Mouse (Mus musculus) left cerebral cortex, adult 2 months (tissue): ENCODE data around the gene Hspb8. TPM values are rescaled to one million over a fixed set of nuclear protein-coding genes. Genes with fewer than 3 reads are reported as not detected.
"Not testable (repeated sequence)": the region's sequence is repeated elsewhere in the genome, so short reads cannot be mapped to it uniquely, and the experiment has no call there.

ENCODE experiments used
- DNase-seq, 2 experiments: peaks; one replicate each; pipeline ENCODE4 v3.0.0; 2021 to 2022; ENCODE audit warnings: low spot score in 2 of 2, mixed read lengths in 1 of 2; ENCODE audit errors: extremely low spot score in 1 of 2
- H3K27ac ChIP-seq: fragments of 200-600 bp; 2 replicates; pipeline ENCODE4 v1.8.1; 2022
- H3K4me3 ChIP-seq: fragments of 200-600 bp; 2 replicates; pipeline ENCODE4 v1.8.1; 2022
- CTCF ChIP-seq: fragments of 200-600 bp; IDR thresholded peaks from 2 replicates; pipeline ENCODE4 v1.8.1; 2022; ENCODE audit warnings: antibody characterized with exemption, mild to moderate bottlenecking, moderate library complexity
- intact Hi-C: fragments of 180-260 bp; cut with DNase I; formaldehyde crosslinking; loops from one replicate; pipeline ENCODE4 v1.15.1; 2025
- total RNA-seq, 2 experiments: library from RNA; stranded (reverse); gene quantifications; 2 replicates each; pipeline ENCODE4 v1.2.3; 2021

The Hspb8 gene
- total RNA-seq, 2 experiments from 2014 or later, result 11.0 to 12.6 TPM

GRCm38 (mm10) chr5:116406507-116406906, 16.2 kb downstream of the Hspb8 start:
- intact Hi-C loops, result no loop called here
- H3K27ac ChIP-seq, result no peak overlapping the region
- no peak overlapping the region for H3K4me3 ChIP-seq
- no peak for DNase-seq
- no peak for TF ChIP-seq CTCF

- intact Hi-C loops, result no loop called here
- DNase-seq, result no peak
- Histone ChIP-seq H3K27ac (no peak overlapping the region), H3K4me3 (no peak overlapping the region)
- no peak for TF ChIP-seq CTCF
Observed at GRCm38 (mm10) chr5:116405934-116406333, 16.7 kb downstream of the Hspb8 start.

GRCm38 (mm10) chr5:116404063-116404462, 18.6 kb downstream of the Hspb8 start:
- H3K27ac ChIP-seq, result no peak overlapping the region
- TF ChIP-seq CTCF, result no peak
- no peak overlapping the region for H3K4me3 ChIP-seq
- no peak for DNase-seq
- intact Hi-C loops, result no loop called here

- no peak for DNase-seq
- Histone ChIP-seq H3K4me3 (no peak overlapping the region), H3K27ac (no peak overlapping the region)
- intact Hi-C loops, result no loop called here
- TF ChIP-seq CTCF, result no peak
Observed at GRCm38 (mm10) chr5:116400801-116401200, 21.9 kb downstream of the Hspb8 start.

- intact Hi-C loops, result no loop called here
- Histone ChIP-seq H3K4me3 (no peak overlapping the region), H3K27ac (no peak overlapping the region)
- DNase-seq, result no peak
- TF ChIP-seq CTCF, result no peak
Observed at GRCm38 (mm10) chr5:116400042-116400730, 22.5 kb downstream of the Hspb8 start.

GRCm38 (mm10) chr5:116396104-116396503, 26.6 kb downstream of the Hspb8 start:
- TF ChIP-seq CTCF, result no peak
- no peak overlapping the region for H3K4me3 ChIP-seq
- H3K27ac ChIP-seq, result no peak overlapping the region
- no peak for DNase-seq
- intact Hi-C loops, result no loop called here

GRCm38 (mm10) chr5:116392603-116393002, 30.1 kb downstream of the Hspb8 start:
- no peak for DNase-seq
- intact Hi-C loops, result no loop called here
- H3K4me3 ChIP-seq, result no peak overlapping the region
- no peak overlapping the region for H3K27ac ChIP-seq
- TF ChIP-seq CTCF, result no peak

- TF ChIP-seq CTCF, result no peak
- Histone ChIP-seq H3K4me3 (no peak overlapping the region), H3K27ac (no peak overlapping the region)
- peak in 1 of 2 experiments; percentile 21 for DNase-seq
- intact Hi-C loops, result loop anchor here (5.0 to 10.0 kb wide), 3 partner anchors 57 to 205 kb away; partner anchors contain the start of gene Srrm4
Observed at GRCm38 (mm10) chr5:116389856-116390542, 32.7 kb downstream of the Hspb8 start.

- no peak for DNase-seq
- Histone ChIP-seq H3K27ac (no peak overlapping the region), H3K4me3 (no peak overlapping the region)
- TF ChIP-seq CTCF, result no peak
- intact Hi-C loops, result loop anchor here (5.0 to 10.0 kb wide), 3 partner anchors 58 to 205 kb away; partner anchors contain the start of gene Srrm4
Observed at GRCm38 (mm10) chr5:116389321-116389720, 33.3 kb downstream of the Hspb8 start.

GRCm38 (mm10) chr5:116387302-116387935, 35.2 kb downstream of the Hspb8 start:
- TF ChIP-seq CTCF, result no peak
- Histone ChIP-seq H3K4me3 (no peak overlapping the region), H3K27ac (no peak overlapping the region)
- intact Hi-C loops, result loop anchor here (5.0 to 10.0 kb wide), 3 partner anchors 60 to 207 kb away; partner anchors contain the start of gene Srrm4
- DNase-seq, result no peak

GRCm38 (mm10) chr5:116386020-116386419, 36.6 kb downstream of the Hspb8 start:
- intact Hi-C loops, result loop anchor here (1.0 to 10.0 kb wide), 4 partner anchors 61 to 209 kb away; partner anchors contain the start of gene Srrm4
- H3K27ac ChIP-seq, result no peak overlapping the region
- peak; percentile 87 for TF ChIP-seq CTCF
- no peak overlapping the region for H3K4me3 ChIP-seq
- DNase-seq, result peak; percentile 32 to 59

GRCm38 (mm10) chr5:116382646-116383045, 40.0 kb downstream of the Hspb8 start:
- intact Hi-C loops, result loop anchor here (10.0 kb wide), 1 partner anchor 212 kb away; the partner anchor contains the start of gene Srrm4
- not testable (repeated sequence) for DNase-seq, H3K27ac ChIP-seq, H3K4me3 ChIP-seq
